Mouse (Mus musculus): ENCODE data around the gene Zfp42.
"Not testable (repeated sequence)": the region's sequence is repeated elsewhere in the genome, so short reads cannot be mapped to it uniquely, and the experiment has no call there.

Gene Zfp42

GRCm38 (mm10) chr8:43306896-43307295 lies at the start of gene Zfp42:
Zfp42 (minus strand) TSS chr8:43306980.
- DNase-seq (ENCODE audit: low spot score in 2 of 2): no peak

DNA sequence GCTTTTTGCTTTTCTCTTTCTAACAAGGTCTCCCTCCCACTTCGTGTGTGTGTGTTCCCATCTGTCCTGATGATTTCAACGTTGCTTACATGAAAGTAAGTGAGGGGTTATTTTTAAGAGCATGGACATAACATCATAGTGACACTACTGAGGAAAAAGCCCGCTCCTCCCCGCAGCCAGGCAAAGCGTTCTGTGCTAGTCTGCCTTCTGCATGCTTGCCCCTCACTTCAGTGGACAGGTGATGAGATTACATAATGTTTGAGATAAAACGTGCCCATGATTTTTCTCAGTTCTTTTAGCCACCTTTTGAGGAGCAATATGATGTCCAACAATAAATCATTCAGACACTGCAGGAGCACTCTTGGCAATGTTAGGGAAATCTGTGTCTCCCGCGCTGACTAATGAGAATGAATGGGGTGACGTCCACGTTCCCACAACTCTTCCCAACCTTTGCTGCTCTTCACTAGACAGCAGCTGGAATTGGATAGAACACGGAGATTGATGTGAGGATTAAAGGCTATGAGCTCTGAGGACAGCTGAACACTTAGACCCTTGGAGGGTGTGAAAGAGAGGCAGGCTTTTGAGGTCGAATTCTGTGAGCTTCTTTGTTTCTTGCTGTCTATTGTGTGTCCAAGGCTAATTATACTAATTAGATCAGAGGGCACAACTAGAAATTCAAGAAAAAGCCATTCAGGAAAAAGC lies 49.4 kb upstream of the Zfp42 start:
- no peak for DNase-seq (ENCODE audit: low spot score in 2 of 2)

GRCm38 (mm10) chr8:43352241-43352640 lies 45.5 kb upstream of the Zfp42 start:
- DNase-seq (ENCODE audit: low spot score in 2 of 2): not testable (repeated sequence)

DNA sequence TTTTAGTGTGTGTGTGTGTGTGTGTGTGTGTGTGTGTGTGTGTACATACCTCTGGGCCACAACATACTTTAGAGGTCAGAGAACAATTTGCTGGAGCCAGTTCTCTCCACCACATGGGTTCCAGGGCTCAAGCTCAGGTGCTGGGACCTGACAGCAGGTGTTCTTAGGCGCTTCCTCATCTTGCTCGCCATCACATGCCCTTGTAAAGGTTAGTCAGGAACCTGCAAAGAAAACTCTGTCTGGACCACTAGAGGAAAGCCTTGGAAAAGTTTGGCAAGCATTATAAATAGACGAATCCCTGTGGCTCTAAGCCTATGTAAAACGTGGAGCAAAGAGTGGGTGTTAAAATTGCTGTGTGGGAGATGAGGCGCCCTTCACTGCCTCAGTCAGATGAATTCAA lies 31.8 kb upstream of the Zfp42 start:
- no peak for DNase-seq (ENCODE audit: low spot score in 2 of 2)

DNA sequence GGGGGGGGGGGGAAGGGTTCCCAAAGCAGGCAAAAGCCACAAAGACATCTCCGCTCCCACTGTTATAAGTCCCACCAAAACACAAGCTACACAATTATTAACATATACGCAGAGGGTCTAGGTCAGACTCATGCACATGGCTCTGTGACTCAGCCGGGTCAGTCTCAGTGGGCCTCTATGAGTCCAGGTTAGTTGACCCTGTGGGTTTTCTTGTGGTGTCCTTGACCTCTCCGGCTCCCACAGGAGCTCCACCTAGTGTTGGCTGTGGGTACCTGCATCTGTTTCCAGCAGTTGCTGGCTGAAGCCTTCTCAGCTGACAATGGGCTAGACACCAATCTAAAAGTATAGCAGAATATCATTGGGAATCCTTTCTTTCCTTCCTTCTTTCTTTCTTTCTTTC lies 26.7 kb upstream of the Zfp42 start:
- DNase-seq (ENCODE audit: low spot score in 2 of 2): no peak

GRCm38 (mm10) chr8:43331657-43332056 lies 24.9 kb upstream of the Zfp42 start:
- no peak for DNase-seq (ENCODE audit: low spot score in 2 of 2)

- no peak for DNase-seq (ENCODE audit: low spot score in 2 of 2)
Measured at GRCm38 (mm10) chr8:43329913-43330705, 23.3 kb upstream of the Zfp42 start.

GRCm38 (mm10) chr8:43328666-43329065 lies 21.9 kb upstream of the Zfp42 start:
- DNase-seq (ENCODE audit: low spot score in 2 of 2): no peak

GRCm38 (mm10) chr8:43320771-43321170 lies 14.0 kb upstream of the Zfp42 start:
- no peak for DNase-seq (ENCODE audit: low spot score in 2 of 2)

- DNase-seq (ENCODE audit: low spot score in 2 of 2): no peak
Measured at GRCm38 (mm10) chr8:43308213-43308612, 1.4 kb upstream of the Zfp42 start.

- DNase-seq (ENCODE audit: low spot score in 2 of 2): no peak
Measured at GRCm38 (mm10) chr8:43305676-43306075, 1.1 kb downstream of the Zfp42 start.

DNA sequence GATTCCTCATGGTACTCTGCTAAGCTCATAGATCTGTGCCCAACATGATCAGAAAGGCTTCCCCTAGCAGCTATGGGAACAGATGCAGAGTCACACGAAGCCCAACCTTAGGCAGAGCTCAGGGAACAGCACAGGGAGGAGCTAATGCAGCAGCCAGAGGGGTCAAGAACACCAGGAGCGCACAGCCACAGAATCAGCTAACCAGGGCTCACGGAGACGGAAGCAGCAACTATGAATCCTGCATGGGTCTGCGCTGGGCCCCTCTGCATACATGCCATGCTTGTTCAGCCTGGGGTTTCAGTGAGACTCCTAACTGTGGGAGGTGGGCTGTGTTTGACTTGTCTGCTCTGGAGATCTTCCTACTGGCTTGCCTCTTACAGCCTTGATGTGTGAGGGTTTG lies 7.0 kb downstream of the Zfp42 start:
- DNase-seq (ENCODE audit: low spot score in 2 of 2): no peak

GRCm38 (mm10) chr8:43295826-43296225 lies 11.0 kb downstream of the Zfp42 start:
- no peak for DNase-seq (ENCODE audit: low spot score in 2 of 2)

- no peak for DNase-seq (ENCODE audit: low spot score in 2 of 2)
Measured at GRCm38 (mm10) chr8:43294191-43294590, 12.6 kb downstream of the Zfp42 start.

- no peak for DNase-seq (ENCODE audit: low spot score in 2 of 2)
Measured at GRCm38 (mm10) chr8:43290424-43291111, 16.2 kb downstream of the Zfp42 start.

DNA sequence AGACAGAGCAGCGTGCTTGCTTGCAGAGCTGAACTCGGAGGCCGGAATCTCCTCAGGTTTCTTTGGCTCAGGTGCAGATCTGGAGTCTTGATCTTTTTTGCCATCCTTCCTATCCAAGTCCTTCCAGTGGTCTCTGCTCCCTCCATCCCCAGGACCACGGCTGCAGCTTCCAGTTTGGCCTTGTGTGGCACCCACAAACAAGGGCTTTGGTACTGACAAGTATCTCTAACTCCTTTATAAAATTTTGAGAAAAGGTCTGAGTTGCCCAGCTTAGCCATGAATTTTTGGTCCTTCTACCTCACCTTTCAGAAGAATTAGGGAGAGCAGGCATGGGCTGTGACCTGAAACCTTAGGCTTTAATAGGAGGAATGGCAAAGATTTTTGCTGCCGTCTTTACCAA lies 17.0 kb downstream of the Zfp42 start:
- DNase-seq (ENCODE audit: low spot score in 2 of 2): no peak

DNA sequence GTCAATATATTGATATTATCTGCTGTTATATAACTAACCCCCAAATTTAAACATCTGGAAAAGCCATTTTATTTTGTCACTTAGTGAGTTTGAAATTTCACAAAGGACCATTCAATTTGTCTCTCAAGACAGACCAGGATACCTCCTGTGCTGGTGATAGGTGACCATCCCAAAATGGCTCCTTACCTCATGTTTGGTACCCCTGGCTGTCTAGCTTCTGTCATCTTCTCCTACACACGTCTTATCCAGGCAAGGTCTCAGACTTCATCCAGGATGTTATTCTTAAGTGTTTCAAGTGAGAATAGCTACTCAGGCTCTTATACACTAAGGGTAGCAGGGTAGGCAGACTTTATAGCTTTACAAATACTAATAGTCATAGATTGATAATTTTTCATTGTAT lies 17.9 kb downstream of the Zfp42 start:
- DNase-seq (ENCODE audit: low spot score in 2 of 2): no peak

- DNase-seq (ENCODE audit: low spot score in 2 of 2): no peak
Measured at GRCm38 (mm10) chr8:43287456-43287855, 19.3 kb downstream of the Zfp42 start.

GRCm38 (mm10) chr8:43283231-43283630 lies 23.5 kb downstream of the Zfp42 start:
- no peak for DNase-seq (ENCODE audit: low spot score in 2 of 2)

GRCm38 (mm10) chr8:43278397-43278796 lies 28.4 kb downstream of the Zfp42 start:
- no peak for DNase-seq (ENCODE audit: low spot score in 2 of 2)

DNA sequence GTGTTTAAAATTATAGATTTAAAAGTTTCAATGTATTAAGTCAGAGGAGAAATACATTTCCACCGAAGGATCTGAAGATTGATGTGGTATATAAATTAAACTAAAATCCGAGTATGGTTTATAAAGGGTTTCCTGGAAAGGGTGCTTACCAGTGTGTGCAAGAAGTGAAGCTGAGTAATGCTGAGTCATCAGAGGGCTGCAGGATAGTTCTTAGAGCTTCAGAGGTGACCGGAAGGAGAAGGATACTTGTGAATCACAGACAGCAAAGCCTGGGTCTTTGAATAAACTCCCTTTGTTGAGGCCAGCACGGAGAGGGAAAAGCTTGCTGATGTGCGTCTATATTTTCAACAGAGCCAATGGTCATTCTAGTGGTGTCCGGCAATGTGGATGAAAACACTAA lies 45.8 kb downstream of the Zfp42 start:
- no peak for DNase-seq (ENCODE audit: low spot score in 2 of 2)

DNA sequence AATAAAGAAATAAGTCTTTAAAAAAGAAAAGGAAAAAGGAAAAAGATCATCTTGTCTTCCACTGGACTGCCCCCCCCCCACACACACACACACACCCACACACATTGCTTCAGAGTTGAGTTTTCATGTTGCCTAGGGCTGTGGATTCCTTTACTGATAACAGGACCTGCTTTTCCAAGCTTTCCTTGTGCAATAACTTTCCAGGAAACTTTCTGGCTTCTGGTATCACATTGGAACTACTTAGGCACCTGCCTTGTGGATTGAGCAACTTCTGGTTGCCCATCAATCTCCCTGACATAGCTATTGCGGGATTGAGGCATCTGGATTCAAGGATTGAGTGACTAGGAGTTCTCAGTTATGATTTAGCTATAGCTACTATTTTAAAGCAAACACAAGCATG lies 48.9 kb downstream of the Zfp42 start:
- no peak for DNase-seq (ENCODE audit: low spot score in 2 of 2)

DNA sequence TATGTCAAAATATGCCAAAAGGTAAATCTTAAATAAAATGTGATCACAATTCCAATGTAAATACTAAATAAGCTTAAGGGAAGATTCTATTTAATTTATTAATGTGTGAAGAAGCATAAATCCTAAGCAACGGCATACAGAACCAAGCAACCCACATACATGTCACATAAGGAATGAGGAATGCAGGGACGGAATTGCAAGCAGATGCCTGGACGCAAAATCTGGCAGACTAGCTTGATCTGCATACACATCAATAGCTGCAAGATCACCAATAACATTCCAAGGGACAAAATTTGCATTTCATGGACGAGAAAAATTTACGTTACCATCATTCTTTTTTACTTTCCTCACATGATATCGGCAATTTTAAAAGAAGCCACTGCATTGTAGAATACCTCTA lies 51.1 kb downstream of the Zfp42 start:
- no peak for DNase-seq (ENCODE audit: low spot score in 2 of 2)
